Mouse (Mus musculus): ENCODE measurements around the gene Ssrp1.

- TF ChIP-seq POLR2A (IDR thresholded peaks at IDR 0.05; ENCODE audit: low read depth, low read length) (no peak), CTCF (conservative IDR thresholded peaks at IDR 0.05; ENCODE audit: insufficient read depth, insufficient read length, low read depth, low read length) (no peak)
These were observed 1.3 kb downstream of the Ssrp1 start for GRCm38 (mm10) chr2:85038336-85038735.
